Mouse (Mus musculus) naive thymus-derived CD4-positive, alpha-beta T cell, adult 2 months (primary cell): ENCODE data around the gene Smok3c.
"Not testable (repeated sequence)": the region's sequence is repeated elsewhere in the genome, so short reads cannot be mapped to it uniquely, and the experiment has no call there.

Experiments used
- DNase-seq: peaks from one replicate; pipeline ENCODE4 v3.0.0-alpha.2; 2011; ENCODE audit warnings: low read depth

Gene Smok3c

GRCm38 (mm10) chr5:138052894-138053293 lies at the start of gene Smok3c:
Smok3c (plus strand) TSS chr5:138053194.
- DNase-seq = not testable (repeated sequence)

GRCm38 (mm10) chr5:138009437-138009836 lies 43.6 kb upstream of the Smok3c start:
- DNase-seq = no peak

GRCm38 (mm10) chr5:138012382-138012781 lies 40.6 kb upstream of the Smok3c start:
- no peak for DNase-seq

- DNase-seq = no peak
Measured at GRCm38 (mm10) chr5:138016530-138016929, 36.5 kb upstream of the Smok3c start.

- no peak for DNase-seq
Measured at GRCm38 (mm10) chr5:138016997-138017396, 36.0 kb upstream of the Smok3c start.

- DNase-seq = not testable (repeated sequence)
Measured at GRCm38 (mm10) chr5:138019577-138019976, 33.4 kb upstream of the Smok3c start.

GRCm38 (mm10) chr5:138020961-138021479 lies 32.0 kb upstream of the Smok3c start, which contains the start of the genes Smok3a and Smok3b:
Smok3a (plus strand) TSS chr5:138021261.
Smok3b (plus strand) TSS chr5:138021429.
- not testable (repeated sequence) for DNase-seq

GRCm38 (mm10) chr5:138073803-138074202 lies 20.8 kb downstream of the Smok3c start:
- no peak for DNase-seq

- no peak for DNase-seq
Measured at GRCm38 (mm10) chr5:138075684-138076083, 22.7 kb downstream of the Smok3c start.

GRCm38 (mm10) chr5:138076148-138076547 lies 23.2 kb downstream of the Smok3c start:
- DNase-seq = no peak

GRCm38 (mm10) chr5:138080456-138080855 lies 27.5 kb downstream of the Smok3c start:
- no peak for DNase-seq

- no peak for DNase-seq
Measured at GRCm38 (mm10) chr5:138081446-138081845, 28.5 kb downstream of the Smok3c start.

GRCm38 (mm10) chr5:138083318-138083900 lies 30.4 kb downstream of the Smok3c start:
- DNase-seq = no peak

GRCm38 (mm10) chr5:138083936-138084335 lies 30.9 kb downstream of the Smok3c start:
- no peak for DNase-seq

GRCm38 (mm10) chr5:138084507-138084906 lies 31.5 kb downstream of the Smok3c start:
- DNase-seq = no peak

- peak; percentile 89 for DNase-seq
Measured at GRCm38 (mm10) chr5:138084996-138085395, 32.0 kb downstream of the Smok3c start, which contains the start of gene Zkscan1. Zkscan1 (plus strand) TSS chr5:138085084.

GRCm38 (mm10) chr5:138085421-138085911 lies 32.5 kb downstream of the Smok3c start:
- peak; percentile 78 for DNase-seq

- no peak for DNase-seq
Measured at GRCm38 (mm10) chr5:138086842-138087241, 33.8 kb downstream of the Smok3c start.

- DNase-seq = no peak
Measured at GRCm38 (mm10) chr5:138088366-138088765, 35.4 kb downstream of the Smok3c start.

GRCm38 (mm10) chr5:138089108-138089551 lies 36.1 kb downstream of the Smok3c start:
- no peak for DNase-seq

- peak; percentile 33 for DNase-seq
Measured at GRCm38 (mm10) chr5:138090271-138090670, 37.3 kb downstream of the Smok3c start.

- DNase-seq = no peak
Measured at GRCm38 (mm10) chr5:138090737-138091136, 37.7 kb downstream of the Smok3c start.

- no peak for DNase-seq
Measured at GRCm38 (mm10) chr5:138092771-138093170, 39.8 kb downstream of the Smok3c start.

- no peak for DNase-seq
Measured at GRCm38 (mm10) chr5:138094474-138094873, 41.5 kb downstream of the Smok3c start.
